Mouse (Mus musculus) intestine, postnatal 0 days (tissue): ENCODE results near the gene Banf1. TPM values are rescaled to one million over a fixed set of nuclear protein-coding genes. Genes with fewer than 3 reads are reported as not detected.

ENCODE experiments used
- ATAC-seq: fragments of 200-750 bp; cut with Nextera tagmentation; 2 replicates; pipeline ENCODE4 v1.8.0; 2017; ENCODE audit warnings: mild to moderate bottlenecking, moderate TSS enrichment, moderate library complexity
- H3K27ac ChIP-seq: fragments of 300-500 bp; sonication (generic); 2 replicates; pipeline ENCODE4 v1.5.1; 2014; ENCODE audit warnings: mild to moderate bottlenecking, low read depth, low read length, moderate library complexity
- H3K27me3 ChIP-seq: fragments of 300-500 bp; sonication (generic); replicated peaks from 2 replicates; pipeline ENCODE4 v1.6.1; 2014; ENCODE audit warnings: low read length, mixed read lengths; ENCODE audit not compliant: control insufficient read depth, insufficient read depth
- H3K36me3 ChIP-seq: fragments of 300-500 bp; sonication (generic); 2 replicates; pipeline ENCODE4 v1.6.1; 2014; ENCODE audit warnings: mild to moderate bottlenecking, moderate library complexity; ENCODE audit not compliant: control insufficient read depth, insufficient read depth
- H3K4me1 ChIP-seq: fragments of 300-500 bp; sonication (generic); replicated peaks from 2 replicates; pipeline ENCODE4 v1.6.1; 2014; ENCODE audit warnings: antibody characterized with exemption, low read length, mixed read lengths; ENCODE audit not compliant: control insufficient read depth, insufficient read depth
- H3K4me2 ChIP-seq: fragments of 300-500 bp; sonication (generic); replicated peaks from 2 replicates; pipeline ENCODE4 v1.6.1; 2014; ENCODE audit warnings: low read depth, mild to moderate bottlenecking, moderate library complexity
- H3K4me3 ChIP-seq: fragments of 300-500 bp; sonication (generic); 2 replicates; pipeline ENCODE4 v1.5.1; 2014; ENCODE audit warnings: low read depth, low read length
- H3K9ac ChIP-seq: fragments of 300-500 bp; sonication (generic); 2 replicates; pipeline ENCODE4 v1.6.1; 2014; ENCODE audit warnings: mild to moderate bottlenecking, low read depth, low read length
- H3K9me3 ChIP-seq: fragments of 300-500 bp; sonication (generic); 2 replicates; pipeline ENCODE4 v1.6.1; 2016; ENCODE audit warnings: mixed run types; ENCODE audit not compliant: control insufficient read depth
- CTCF ChIP-seq: sonication (generic); IDR thresholded peaks from 2 replicates; pipeline ENCODE4 v1.5.1; 2016; ENCODE audit warnings: low read depth, mild to moderate bottlenecking, control low read depth, antibody characterized with exemption, moderate library complexity
- WGBS: fragments of 180-500 bp; shearing (Covaris S2); extraction: QIAGEN DNeasy Blood & Tissue Kit; methylation state at CpG from one replicate; pipeline ENCODE4 v1.1.7; 2014; 5-methylcytosine and 5-hydroxymethylcytosine counted together
- polyA plus RNA-seq: library from polyadenylated mRNA; unstranded; fragments of >200 nt; fragmentation: Nextera tagmentation; extraction: Ambion mirVana; gene quantifications from 2 replicates; pipeline ENCODE4 v1.2.1, GENCODE M21; 2015

Banf1 gene
- polyA plus RNA-seq, 1 experiment from 2014 or later, result 329 TPM

GRCm38 (mm10) chr19:5388011-5388441 lies 21.1 kb upstream of the Banf1 start:
- Histone ChIP-seq H3K27me3 (no peaks in the 10 kb centered on the region), H3K27ac (peak overlapping the region; percentile 88), H3K4me3 (peak overlapping the region; percentile 93), H3K9ac (peak overlapping the region; percentile 95), H3K36me3 (peaks cover 28% of the 10 kb centered on the region), H3K9me3 (no peaks in the 10 kb centered on the region), H3K4me2 (peak overlapping the region; percentile 64), H3K4me1 (peaks cover 8% of the 10 kb centered on the region)
- peak; percentile 46; the same call in 1 of the 2 replicates for ATAC-seq
- under 1% methylated on average over 43 of the region's 43 CpGs for WGBS
- no peak for TF ChIP-seq CTCF

GRCm38 (mm10) chr19:5384715-5385114 lies 17.7 kb upstream of the Banf1 start:
- WGBS, result 88% methylated on average over 8 of the region's 8 CpGs
- Histone ChIP-seq H3K4me1 (peaks cover 5% of the 10 kb centered on the region), H3K9me3 (no peaks in the 10 kb centered on the region), H3K27me3 (no peaks in the 10 kb centered on the region), H3K27ac (no peak overlapping the region; the same call in 1 of the 2 replicates), H3K4me3 (no peak overlapping the region), H3K36me3 (peaks cover 61% of the 10 kb centered on the region), H3K4me2 (no peak overlapping the region), H3K9ac (no peak overlapping the region)
- TF ChIP-seq CTCF, result no peak
- ATAC-seq, result no peak

GRCm38 (mm10) chr19:5383326-5383725 lies 16.4 kb upstream of the Banf1 start:
- no peak overlapping the region for H3K27ac ChIP-seq
- no peak overlapping the region for H3K4me3 ChIP-seq
- H3K27me3 ChIP-seq, result no peaks in the 10 kb centered on the region
- H3K36me3 ChIP-seq, result peaks cover 73% of the 10 kb centered on the region
- no peak overlapping the region for H3K9ac ChIP-seq
- 95% methylated on average over 12 of the region's 12 CpGs for WGBS
- H3K4me1 ChIP-seq, result no peaks in the 10 kb centered on the region
- no peak overlapping the region for H3K4me2 ChIP-seq
- no peak for ATAC-seq
- H3K9me3 ChIP-seq, result no peaks in the 10 kb centered on the region
- no peak for TF ChIP-seq CTCF

- Histone ChIP-seq H3K4me2 (no peak overlapping the region), H3K4me3 (no peak overlapping the region), H3K27ac (no peak overlapping the region), H3K9ac (no peak overlapping the region), H3K36me3 (peaks cover 50% of the 10 kb centered on the region), H3K9me3 (no peaks in the 10 kb centered on the region), H3K27me3 (no peaks in the 10 kb centered on the region), H3K4me1 (no peaks in the 10 kb centered on the region; the same call in 1 of the 2 replicates)
- 86% methylated on average over 1 of the region's 1 CpGs for WGBS
- TF ChIP-seq CTCF, result no peak
- no peak for ATAC-seq
These were observed 10.5 kb upstream of the Banf1 start for GRCm38 (mm10) chr19:5377446-5377845.

- H3K27ac ChIP-seq, result peak overlapping the region; percentile 95
- no peak overlapping the region for H3K4me2 ChIP-seq
- peak; percentile 80 for ATAC-seq
- 39% methylated on average over 4 of the region's 4 CpGs for WGBS
- H3K36me3 ChIP-seq, result peaks cover 45% of the 10 kb centered on the region
- H3K9me3 ChIP-seq, result no peaks in the 10 kb centered on the region
- no peaks in the 10 kb centered on the region for H3K27me3 ChIP-seq
- H3K9ac ChIP-seq, result 0 out of 2 replicates have a peak overlapping the region, but pooled peaks have one; percentile 31
- H3K4me3 ChIP-seq, result no peak overlapping the region
- no peak for TF ChIP-seq CTCF
- no peaks in the 10 kb centered on the region; the same call in 1 of the 2 replicates for H3K4me1 ChIP-seq
These were observed 7.8 kb upstream of the Banf1 start for GRCm38 (mm10) chr19:5374748-5375147.

GRCm38 (mm10) chr19:5374177-5374576 lies 7.2 kb upstream of the Banf1 start:
- H3K36me3 ChIP-seq, result peaks cover 44% of the 10 kb centered on the region
- WGBS, result 51% methylated on average over 4 of the region's 4 CpGs
- ATAC-seq, result peak; percentile 89

More at GRCm38 (mm10) chr19:5374177-5374576, 7.2 kb upstream of the Banf1 start:
- no peak for TF ChIP-seq CTCF
- Histone ChIP-seq H3K9ac (0 out of 2 replicates have a peak overlapping the region, but pooled peaks have one; percentile 31), H3K27ac (peak overlapping the region; percentile 95), H3K4me3 (no peak overlapping the region), H3K9me3 (no peaks in the 10 kb centered on the region), H3K4me1 (no peaks in the 10 kb centered on the region; the same call in 1 of the 2 replicates), H3K27me3 (no peaks in the 10 kb centered on the region), H3K4me2 (no peak overlapping the region)
